Mouse (Mus musculus) cortical plate, adult 2 months (tissue): ENCODE data around the gene Stag3. TPM values are rescaled to one million over a fixed set of nuclear protein-coding genes. Genes with fewer than 3 reads are reported as not detected.

Experiments used
- H3K27ac ChIP-seq: fragments of 200-500 bp; 2 replicates; pipeline ENCODE4 v1.5.1; 2012; ENCODE audit warnings: low read length, control low read depth, inconsistent platforms; ENCODE audit not compliant: insufficient read depth
- H3K4me1 ChIP-seq: fragments of 200-500 bp; 2 replicates; pipeline ENCODE4 v1.6.1; 2011; ENCODE audit warnings: low read length; ENCODE audit not compliant: control insufficient read depth, insufficient read depth
- H3K4me3 ChIP-seq: fragments of 200-500 bp; 2 replicates; pipeline ENCODE4 v1.5.1; 2011; ENCODE audit warnings: mild to moderate bottlenecking, low read length, control low read depth; ENCODE audit not compliant: insufficient read depth
- CTCF ChIP-seq: fragments of 200-500 bp; IDR thresholded peaks from 2 replicates; pipeline ENCODE4 v1.5.1; 2011; ENCODE audit warnings: mild to moderate bottlenecking, control low read depth, low read length; ENCODE audit not compliant: insufficient read depth; ENCODE audit errors: extremely low read depth
- POLR2A ChIP-seq: fragments of 200-500 bp; IDR thresholded peaks from 2 replicates; pipeline ENCODE4 v1.6.1; 2011; ENCODE audit warnings: mild to moderate bottlenecking, low read length, control low read depth; ENCODE audit not compliant: insufficient read depth; ENCODE audit errors: extremely low read depth
- polyA plus RNA-seq: library from polyadenylated mRNA; depleted of rRNA; stranded (reverse); fragments of >200 nt; gene quantifications from 2 replicates; pipeline ENCODE4 v1.2.3, GENCODE M21; 2012

Stag3 gene
- polyA plus RNA-seq, 1 experiment: 3.0 TPM

GRCm38 (mm10) chr5:138257585-138257978, 22.5 kb upstream of the Stag3 start:
- H3K27ac ChIP-seq: no peak overlapping the region
- no peak for TF ChIP-seq CTCF
- no peak for TF ChIP-seq POLR2A
- H3K4me1 ChIP-seq: no peaks in the 10 kb centered on the region; the same call in 1 of the 2 replicates
- no peak overlapping the region for H3K4me3 ChIP-seq

GRCm38 (mm10) chr5:138258078-138258477, 22.0 kb upstream of the Stag3 start:
- TF ChIP-seq POLR2A (no peak), CTCF (no peak)
- Histone ChIP-seq H3K4me1 (peaks cover 4% of the 10 kb centered on the region; the same call in 1 of the 2 replicates), H3K4me3 (no peak overlapping the region), H3K27ac (no peak overlapping the region)

DNA sequence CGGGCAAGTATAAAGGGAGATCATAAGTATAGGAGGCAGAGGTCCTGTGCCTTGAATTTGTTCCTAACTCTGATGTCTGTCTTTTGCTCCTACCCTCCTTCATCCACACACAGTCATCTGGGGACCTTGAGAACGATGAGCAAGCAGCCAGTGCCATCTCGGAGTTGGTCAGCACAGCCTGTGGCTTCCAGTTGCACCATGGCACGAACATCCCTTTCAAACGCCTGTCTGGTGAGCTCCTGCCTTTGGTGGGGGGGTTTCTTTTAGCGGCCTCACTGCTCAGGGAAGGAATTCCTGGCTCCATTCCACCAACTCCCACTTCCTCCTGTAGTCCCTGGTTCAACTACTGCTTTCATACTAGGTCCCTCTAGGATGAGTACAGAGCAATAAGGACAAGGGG, 21.5 kb upstream of the Stag3 start:
- peaks cover 5% of the 10 kb centered on the region; the same call in 1 of the 2 replicates for H3K4me1 ChIP-seq
- no peak overlapping the region for H3K4me3 ChIP-seq
- TF ChIP-seq CTCF (no peak), POLR2A (no peak; the same call in 1 of the 2 replicates)
- H3K27ac ChIP-seq: no peak overlapping the region

DNA sequence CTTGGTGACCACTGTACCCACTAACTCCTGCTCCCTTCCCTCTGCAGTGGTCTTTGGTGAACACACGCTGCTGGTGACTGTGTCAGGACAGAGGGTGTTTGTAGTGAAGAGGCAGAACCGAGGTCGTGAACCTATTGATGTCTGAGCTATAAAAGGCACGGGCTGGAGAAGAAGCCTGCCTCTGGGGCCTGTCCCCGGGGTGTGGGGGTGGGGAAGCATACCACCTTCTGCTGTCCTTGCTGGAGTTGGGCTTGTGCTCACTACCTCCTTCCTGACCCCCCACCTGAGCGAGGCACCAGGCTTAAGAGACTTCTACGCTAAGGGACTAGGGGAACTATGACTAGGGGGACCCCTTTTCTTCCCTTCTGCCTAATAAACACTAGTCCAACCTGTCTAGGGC, 21.0 kb upstream of the Stag3 start:
- Histone ChIP-seq H3K4me3 (no peak overlapping the region), H3K27ac (no peak overlapping the region), H3K4me1 (peaks cover 5% of the 10 kb centered on the region; the same call in 1 of the 2 replicates)
- TF ChIP-seq CTCF (no peak), POLR2A (no peak)

DNA sequence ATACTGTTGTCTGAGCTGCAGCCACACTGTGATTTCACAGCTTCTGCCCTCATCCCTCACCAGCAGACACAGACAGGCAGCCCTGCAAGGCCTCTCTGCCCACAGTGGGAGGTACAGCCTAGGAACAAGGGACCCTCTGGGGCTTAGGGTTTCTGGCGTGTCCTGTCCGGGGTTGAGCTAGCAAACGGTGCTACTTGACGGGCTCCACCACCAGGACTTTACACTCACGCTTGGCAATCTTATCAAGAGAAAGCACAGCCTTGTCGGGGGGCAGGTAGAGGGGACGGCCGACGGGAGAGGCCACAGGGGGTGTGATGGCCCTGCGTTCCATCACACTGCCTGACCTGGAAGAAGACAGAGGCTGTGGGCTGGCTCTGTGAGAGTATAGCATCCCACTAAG, 20.0 kb upstream of the Stag3 start:
- H3K27ac ChIP-seq: no peak overlapping the region
- H3K4me3 ChIP-seq: no peak overlapping the region
- H3K4me1 ChIP-seq: peaks cover 5% of the 10 kb centered on the region; the same call in 1 of the 2 replicates
- no peak for TF ChIP-seq POLR2A
- no peak for TF ChIP-seq CTCF

- no peak overlapping the region for H3K27ac ChIP-seq
- peaks cover 5% of the 10 kb centered on the region; the same call in 1 of the 2 replicates for H3K4me1 ChIP-seq
- no peak overlapping the region for H3K4me3 ChIP-seq
- no peak for TF ChIP-seq POLR2A
- TF ChIP-seq CTCF: no peak
Measured at GRCm38 (mm10) chr5:138260834-138261233, 19.2 kb upstream of the Stag3 start.

DNA sequence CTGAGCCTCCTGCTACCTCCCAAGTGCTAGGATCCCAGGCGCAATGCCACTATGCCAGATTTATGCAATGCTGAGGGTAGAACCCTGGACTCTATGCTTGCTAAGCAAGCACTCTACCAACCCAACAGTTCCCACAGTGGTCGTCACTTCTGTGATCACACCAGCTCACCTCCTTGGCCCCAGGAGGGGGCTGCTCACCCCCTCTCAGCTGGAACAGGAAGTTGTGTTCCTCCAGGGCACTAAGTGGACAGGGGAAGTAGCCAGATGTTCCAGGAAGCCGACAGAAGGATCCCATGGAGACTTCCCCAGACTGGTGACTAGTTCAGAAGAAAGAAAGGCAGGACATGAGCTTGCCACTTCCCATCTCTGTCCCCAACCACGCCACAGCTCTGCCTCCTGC, 18.0 kb upstream of the Stag3 start:
- H3K4me1 ChIP-seq: peaks cover 5% of the 10 kb centered on the region; the same call in 1 of the 2 replicates
- no peak overlapping the region for H3K27ac ChIP-seq
- H3K4me3 ChIP-seq: no peak overlapping the region
- TF ChIP-seq CTCF: no peak
- TF ChIP-seq POLR2A: no peak

DNA sequence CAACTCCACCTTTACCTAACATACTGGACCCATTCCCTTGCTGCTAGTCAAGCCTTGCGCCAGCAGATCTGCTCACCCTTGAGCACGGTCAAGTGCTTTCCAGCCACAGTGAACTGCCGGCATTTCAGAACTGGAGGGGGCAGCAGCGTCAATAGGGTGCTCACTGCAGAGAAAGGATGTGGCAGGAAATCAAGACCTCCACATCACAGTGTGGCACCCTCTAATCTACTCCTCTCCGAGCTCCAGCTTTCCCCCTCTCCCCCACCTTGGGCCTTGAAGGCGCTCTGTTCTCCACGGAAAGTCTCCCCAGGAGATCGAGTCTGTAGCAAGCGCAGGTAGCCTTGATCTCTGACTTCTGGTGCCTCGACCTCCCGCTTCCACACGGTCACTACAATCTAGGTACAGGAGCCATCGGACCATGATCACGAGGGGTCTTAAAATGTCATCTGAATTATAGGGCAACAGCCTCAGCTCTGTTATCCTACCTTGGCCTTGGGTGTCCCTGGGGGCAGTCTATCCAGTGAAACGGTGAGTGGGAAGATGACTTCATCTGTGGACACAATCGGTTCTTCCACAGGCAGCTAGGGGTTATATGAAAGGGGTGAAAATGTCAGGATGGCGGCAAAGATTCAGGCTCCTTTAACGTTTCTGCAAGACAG, 17.3 kb upstream of the Stag3 start:
- Histone ChIP-seq H3K4me1 (peaks cover 5% of the 10 kb centered on the region; the same call in 1 of the 2 replicates), H3K4me3 (peak overlapping the region; percentile 84), H3K27ac (no peak overlapping the region)
- TF ChIP-seq POLR2A (no peak), CTCF (no peak)

GRCm38 (mm10) chr5:138263260-138264206, 16.5 kb upstream of the Stag3 start, which contains the start of gene BC037034:
Gene BC037034 (minus strand): TSS chr5:138264033.
- peak; percentile 95 for TF ChIP-seq POLR2A
- no peak for TF ChIP-seq CTCF
- Histone ChIP-seq H3K4me3 (peak within 1 kb of the TSS; percentile 84), H3K4me1 (peaks cover 5% of the 10 kb centered on the region; the same call in 1 of the 2 replicates), H3K27ac (peak within 1 kb of the TSS; percentile 87)

DNA sequence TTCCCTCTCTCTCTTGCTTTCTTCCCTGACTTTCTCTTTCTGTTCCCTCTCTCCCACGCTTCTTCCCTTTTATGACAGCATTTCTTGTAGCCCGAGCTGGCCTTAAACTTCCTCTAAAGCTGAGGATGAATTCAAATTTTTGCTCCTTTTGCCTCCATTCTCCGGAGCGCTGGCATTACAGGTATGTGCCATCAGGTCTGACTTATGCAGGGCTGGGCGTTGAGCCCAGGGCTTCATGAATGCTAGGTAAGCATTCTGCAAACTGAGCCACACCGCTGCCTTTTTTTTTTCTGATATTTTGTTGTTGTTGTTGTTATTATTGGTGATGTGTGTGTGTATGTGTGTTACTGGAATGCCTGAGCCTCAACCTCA, 15.8 kb upstream of the Stag3 start:
- Histone ChIP-seq H3K4me1 (peaks cover 7% of the 10 kb centered on the region; the same call in 1 of the 2 replicates), H3K4me3 (peak overlapping the region; percentile 84), H3K27ac (no peak overlapping the region)
- TF ChIP-seq POLR2A: no peak
- TF ChIP-seq CTCF: no peak

DNA sequence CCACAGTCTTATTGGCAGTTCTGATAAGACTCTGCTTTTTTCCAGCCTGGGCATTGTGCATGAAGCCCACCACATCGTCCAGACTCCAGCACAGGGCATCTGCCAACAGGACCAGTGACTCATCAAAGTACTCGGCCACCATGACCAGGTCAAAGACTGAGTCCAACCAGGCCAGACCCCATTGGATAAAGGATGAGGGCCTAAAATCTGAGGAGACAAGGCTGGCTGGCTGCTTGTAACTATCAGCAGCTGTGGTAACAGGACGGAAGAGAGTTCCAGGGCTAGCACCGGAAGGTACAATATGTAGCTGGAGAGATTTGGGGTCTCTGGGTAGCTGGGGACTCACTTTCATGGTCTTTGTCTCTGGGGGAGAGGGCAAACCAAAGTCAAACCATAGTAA, 14.3 kb upstream of the Stag3 start:
- TF ChIP-seq POLR2A: no peak
- no peak for TF ChIP-seq CTCF
- H3K4me3 ChIP-seq: no peak overlapping the region
- peaks cover 7% of the 10 kb centered on the region; the same call in 1 of the 2 replicates for H3K4me1 ChIP-seq

More for the DNA sequence above, 14.3 kb upstream of the Stag3 start:
- no peak overlapping the region for H3K27ac ChIP-seq
